Mouse (Mus musculus) intestine, embryonic 14.5 days (tissue): Measurements from ENCODE around the gene Ntmt1. TPM values are rescaled to one million over a fixed set of nuclear protein-coding genes. Genes with fewer than 3 reads are reported as not detected.

Experiments used
- ATAC-seq: fragments of 200-750 bp; cut with Nextera tagmentation; replicated peaks from 2 replicates; pipeline ENCODE4 v1.8.0; 2017; ENCODE audit warnings: low read depth, moderate number of reproducible peaks, moderate TSS enrichment, moderate library complexity; ENCODE audit not compliant: low FRiP score, low TSS enrichment
- DNase-seq: peaks from one replicate; pipeline ENCODE4 v3.0.0-alpha.2; 2018; ENCODE audit warnings: low spot score
- H3K27ac ChIP-seq: fragments of 300-500 bp; sonication (generic); 2 replicates; pipeline ENCODE4 v1.5.1; 2014; ENCODE audit warnings: low read depth, mild to moderate bottlenecking, control low read depth
- H3K27me3 ChIP-seq: fragments of 300-500 bp; sonication (generic); replicated peaks from 2 replicates; pipeline ENCODE4 v1.6.1; 2014; ENCODE audit warnings: low read length, control low read depth; ENCODE audit not compliant: control insufficient read depth, insufficient read depth
- H3K36me3 ChIP-seq: fragments of 300-500 bp; sonication (generic); 2 replicates; pipeline ENCODE4 v1.6.1; 2014; ENCODE audit warnings: low read length, control low read depth; ENCODE audit not compliant: control insufficient read depth, insufficient read depth
- H3K4me1 ChIP-seq: fragments of 300-500 bp; sonication (generic); replicated peaks from 2 replicates; pipeline ENCODE4 v1.6.1; 2014; ENCODE audit warnings: low read length, control low read depth, mixed read lengths; ENCODE audit not compliant: control insufficient read depth, insufficient read depth
- H3K4me2 ChIP-seq: fragments of 300-500 bp; sonication (generic); 2 replicates; pipeline ENCODE4 v1.6.1; 2014; ENCODE audit warnings: low read length
- H3K4me3 ChIP-seq: fragments of 300-500 bp; sonication (generic); 2 replicates; pipeline ENCODE4 v1.5.1; 2014; ENCODE audit warnings: low read depth, low read length, control low read depth, mixed read lengths
- H3K9ac ChIP-seq: fragments of 300-500 bp; sonication (generic); 2 replicates; pipeline ENCODE4 v1.6.1; 2014; ENCODE audit warnings: mild to moderate bottlenecking, low read length
- H3K9me3 ChIP-seq: fragments of 300-500 bp; sonication (generic); 2 replicates; pipeline ENCODE4 v1.6.1; 2016; ENCODE audit warnings: low read length, control low read depth; ENCODE audit not compliant: control insufficient read depth
- WGBS: fragments of 180-500 bp; shearing (Covaris S2); extraction: QIAGEN DNeasy Blood & Tissue Kit; methylation state at CpG from one replicate; pipeline ENCODE4 v1.1.7; 2014; 5-methylcytosine and 5-hydroxymethylcytosine counted together
- polyA plus RNA-seq: library from polyadenylated mRNA; unstranded; fragments of >200 nt; fragmentation: Nextera tagmentation; extraction: Ambion mirVana; gene quantifications from 2 replicates; pipeline ENCODE4 v1.2.1, GENCODE M21; 2014

Ntmt1 gene
- polyA plus RNA-seq, 1 experiment from 2014 or later: 105 TPM

DNA sequence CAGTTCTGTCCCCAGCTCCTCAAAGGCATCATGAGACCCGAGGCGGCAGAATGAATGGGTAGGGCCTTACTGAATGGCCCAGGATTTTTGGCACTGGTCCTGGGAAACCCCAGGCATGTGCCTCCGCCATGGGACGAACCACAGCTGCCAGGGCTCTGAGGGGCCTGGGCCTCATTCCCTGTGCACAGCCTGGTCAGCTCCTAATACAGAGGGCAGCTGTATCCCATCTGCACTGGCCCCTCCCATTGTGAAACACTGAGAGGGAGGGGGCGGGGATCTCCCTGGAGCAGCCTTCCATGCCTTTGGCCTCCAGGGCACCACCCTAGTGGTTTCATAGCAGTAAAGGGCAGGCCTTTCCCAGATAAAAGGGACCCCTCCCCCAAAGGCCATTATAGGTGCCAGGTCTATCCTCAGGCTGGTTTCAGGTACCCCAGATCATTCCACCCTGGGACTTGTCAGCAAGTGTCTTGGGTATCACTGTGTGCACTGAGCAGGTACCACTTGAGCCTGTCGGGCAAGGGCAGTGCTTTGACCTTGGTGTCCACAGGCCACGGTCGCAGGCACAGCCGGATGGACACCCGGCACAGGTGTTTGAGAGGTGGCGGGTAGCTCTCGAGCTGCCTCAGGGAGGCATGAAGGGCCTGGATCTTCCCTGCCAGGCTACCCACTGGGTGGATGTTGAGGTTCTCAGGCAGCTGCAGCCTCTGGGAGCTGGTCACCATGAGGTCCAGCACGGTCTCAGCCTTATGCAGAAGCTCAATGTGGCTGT is 15.9 kb downstream of the Ntmt1 start:
- no peak overlapping the region for H3K4me3 ChIP-seq
- ATAC-seq (peak; percentile 28; the same call in 1 of the 2 replicates), DNase-seq (no peak)
- 0 out of 2 replicates have a peak overlapping the region, but pooled peaks have one; percentile 43 for H3K27ac ChIP-seq
- no peaks in the 10 kb centered on the region for H3K27me3 ChIP-seq
- H3K4me1 ChIP-seq: peaks cover 16% of the 10 kb centered on the region
- peaks cover 76% of the 10 kb centered on the region for H3K36me3 ChIP-seq
- 0 out of 2 replicates have a peak, but pooled peaks cover 6% of the 10 kb centered on the region for H3K9me3 ChIP-seq
- 63% methylated on average over 13 of the region's 13 CpGs for WGBS
- H3K4me2 ChIP-seq: no peak overlapping the region
- no peak overlapping the region for H3K9ac ChIP-seq

DNA sequence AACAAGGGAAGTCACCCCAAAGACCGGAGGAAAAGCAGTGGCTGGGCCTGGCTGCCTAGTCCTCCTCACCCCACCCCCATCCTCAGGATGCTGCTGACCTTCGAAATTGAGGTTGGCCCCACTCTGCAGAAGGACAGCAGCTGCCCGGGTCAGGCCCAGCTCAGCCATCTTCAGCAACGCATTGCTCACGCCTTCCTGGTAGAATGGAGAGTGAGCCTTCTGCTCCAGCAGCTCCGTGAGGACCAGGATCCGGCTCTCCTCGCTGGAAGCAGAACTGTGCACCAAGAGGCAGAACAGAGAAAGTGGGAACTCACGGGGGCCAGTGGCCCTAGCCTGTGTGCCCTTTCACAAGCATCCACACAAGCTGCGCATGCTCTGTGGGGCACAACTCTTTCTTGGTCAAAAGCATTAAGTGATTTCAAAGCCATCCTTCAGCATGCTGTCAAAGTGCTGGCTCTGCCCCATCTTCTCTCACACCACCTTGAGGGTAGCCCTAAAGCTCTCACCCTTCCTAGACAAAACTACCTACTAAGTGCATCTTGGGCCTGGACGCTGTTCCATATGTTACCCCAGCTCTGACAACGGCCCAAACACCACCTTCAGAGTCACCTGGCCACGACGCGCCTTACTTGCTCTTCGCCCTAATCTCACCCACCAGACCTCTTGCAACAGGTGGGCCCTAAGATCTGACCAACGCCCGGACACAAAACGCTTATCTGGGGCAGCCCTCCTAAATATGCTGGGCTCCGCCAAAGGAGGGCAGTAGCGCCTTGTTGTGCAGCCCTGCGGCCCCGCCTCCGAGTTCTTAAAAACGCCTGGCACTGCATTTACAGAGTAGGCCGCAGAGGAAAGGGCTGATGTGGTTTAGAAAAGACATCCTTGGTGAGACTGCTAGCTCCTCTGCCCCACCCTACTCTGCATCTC is 19.5 kb downstream of the Ntmt1 start:
- H3K9me3 ChIP-seq: no peaks in the 10 kb centered on the region
- peaks cover 16% of the 10 kb centered on the region for H3K4me1 ChIP-seq
- DNase-seq: no peak
- H3K27me3 ChIP-seq: no peaks in the 10 kb centered on the region
- 33% methylated on average over 26 of the region's 26 CpGs for WGBS
- H3K4me3 ChIP-seq: peak overlapping the region; percentile 79
- H3K27ac ChIP-seq: no peak overlapping the region
- peak overlapping the region; percentile 94 for H3K4me2 ChIP-seq
- H3K36me3 ChIP-seq: peaks cover 45% of the 10 kb centered on the region
- ATAC-seq: no peak
- H3K9ac ChIP-seq: peak overlapping the region; percentile 84

GRCm38 (mm10) chr2:30827749-30828475 is 20.3 kb downstream of the Ntmt1 start:
- Histone ChIP-seq H3K4me1 (peaks cover 12% of the 10 kb centered on the region), H3K9me3 (no peaks in the 10 kb centered on the region), H3K4me2 (peak overlapping the region; percentile 94), H3K36me3 (peaks cover 37% of the 10 kb centered on the region), H3K9ac (peak overlapping the region; percentile 84), H3K27me3 (no peaks in the 10 kb centered on the region), H3K27ac (no peak overlapping the region), H3K4me3 (peak overlapping the region; percentile 79)
- DNase-seq (peak; percentile 100), ATAC-seq (peak; percentile 87)
- WGBS: under 1% methylated on average over 63 of the region's 63 CpGs

DNA sequence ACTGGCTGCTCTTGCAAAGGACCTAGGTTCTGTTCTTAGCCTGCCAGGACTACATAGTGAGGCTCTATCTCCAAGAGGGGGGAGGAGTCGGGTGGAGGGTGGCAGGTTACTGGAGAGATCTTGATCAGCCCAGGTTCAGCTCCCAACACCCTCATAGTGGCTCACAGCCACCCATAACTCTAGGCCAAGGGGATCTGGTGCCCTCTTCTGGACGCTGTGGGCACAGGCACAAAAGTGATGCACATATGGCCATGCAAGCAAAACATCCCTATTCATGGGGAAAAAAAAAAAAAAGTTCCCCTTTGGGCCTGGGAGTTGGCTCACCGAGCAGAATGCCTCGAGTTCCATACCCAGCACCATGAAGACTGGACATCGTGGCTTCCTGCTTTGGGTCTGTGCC is 21.7 kb downstream of the Ntmt1 start:
- whole genome bisulfite sequencing: 36% methylated on average over 5 of the region's 5 CpGs
- H3K9me3 ChIP-seq: no peaks in the 10 kb centered on the region
- ATAC-seq (no peak), DNase-seq (no peak)
- no peaks in the 10 kb centered on the region for H3K27me3 ChIP-seq
- H3K4me2 ChIP-seq: no peak overlapping the region
- H3K4me1 ChIP-seq: peaks cover 9% of the 10 kb centered on the region
- H3K36me3 ChIP-seq: peaks cover 23% of the 10 kb centered on the region
- H3K27ac ChIP-seq: no peak overlapping the region
- no peak overlapping the region for H3K9ac ChIP-seq
- H3K4me3 ChIP-seq: no peak overlapping the region

GRCm38 (mm10) chr2:30830283-30830795 is 22.7 kb downstream of the Ntmt1 start, which contains the start of gene Asb6:
Gene Asb6 (minus strand): TSS chr2:30830333.
- Histone ChIP-seq H3K9me3 (no peaks in the 10 kb centered on the region), H3K27ac (no peak within 1 kb of the TSS), H3K9ac (no peak within 1 kb of the TSS), H3K4me1 (peaks cover 9% of the 10 kb centered on the region), H3K27me3 (no peaks in the 10 kb centered on the region), H3K4me2 (no peak within 1 kb of the TSS), H3K36me3 (peaks cover 13% of the 10 kb centered on the region), H3K4me3 (no peak within 1 kb of the TSS)
- 30% methylated on average over 4 of the region's 4 CpGs for WGBS
- no peak for ATAC-seq
- no peak for DNase-seq

DNA sequence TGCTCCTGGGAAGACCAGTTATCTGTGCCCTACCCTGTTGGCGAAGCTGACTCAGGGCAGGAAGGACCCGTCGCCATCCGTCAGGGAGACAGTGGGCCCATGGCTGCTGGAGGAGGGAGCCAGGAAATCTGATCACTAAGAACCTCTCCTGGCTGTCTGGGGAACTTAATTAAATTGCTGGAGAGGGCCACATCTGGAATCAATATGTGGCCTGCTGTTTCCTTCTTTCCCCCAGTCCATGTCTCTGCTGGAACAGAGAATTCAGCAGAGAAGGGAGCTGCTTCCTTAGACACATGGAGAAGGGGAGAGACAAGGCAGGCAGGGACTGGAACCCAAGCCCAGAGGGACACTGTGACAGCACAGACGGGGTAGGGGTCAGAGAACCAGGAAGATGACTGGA is 26.0 kb downstream of the Ntmt1 start:
- H3K27me3 ChIP-seq: no peaks in the 10 kb centered on the region
- no peak overlapping the region for H3K4me3 ChIP-seq
- H3K36me3 ChIP-seq: no peaks in the 10 kb centered on the region
- no peak overlapping the region for H3K9ac ChIP-seq
- no peak overlapping the region for H3K27ac ChIP-seq
- no peak for ATAC-seq
- no peak for DNase-seq
- no peaks in the 10 kb centered on the region for H3K9me3 ChIP-seq
- WGBS: 42% methylated on average over 5 of the region's 5 CpGs
- no peaks in the 10 kb centered on the region; the same call in 1 of the 2 replicates for H3K4me1 ChIP-seq
- H3K4me2 ChIP-seq: no peak overlapping the region

- H3K36me3 ChIP-seq: no peaks in the 10 kb centered on the region
- no peaks in the 10 kb centered on the region for H3K27me3 ChIP-seq
- H3K4me3 ChIP-seq: no peak within 1 kb of the TSS
- no peak within 1 kb of the TSS for H3K27ac ChIP-seq
- no peaks in the 10 kb centered on the region for H3K9me3 ChIP-seq
- ATAC-seq: no peak
- H3K9ac ChIP-seq: no peak within 1 kb of the TSS
- H3K4me2 ChIP-seq: no peak within 1 kb of the TSS
- 70% methylated on average over 6 of the region's 10 CpGs for WGBS
- no peak for DNase-seq
- no peaks in the 10 kb centered on the region; the same call in 1 of the 2 replicates for H3K4me1 ChIP-seq
Measured at GRCm38 (mm10) chr2:30834373-30835022, 26.9 kb downstream of the Ntmt1 start, which contains the start of gene Prrx2. Gene Prrx2 (plus strand): TSS chr2:30834972.
